Mouse (Mus musculus) hindbrain, embryonic 13.5 days (tissue): Measurements from ENCODE around the gene Ccdc78. TPM values are rescaled to one million over a fixed set of nuclear protein-coding genes. Genes with fewer than 3 reads are reported as not detected.
A peak's percentile ranks its signal among the peaks of the same experiment; 100 is the strongest.
"Not testable (repeated sequence)": the region's sequence is repeated elsewhere in the genome, so short reads cannot be mapped to it uniquely, and the experiment has no call there.

ENCODE experiments used
- ATAC-seq: fragments of 200-750 bp; cut with Nextera tagmentation; 2 replicates; pipeline ENCODE4 v1.8.0; 2017; ENCODE audit warnings: moderate TSS enrichment; ENCODE audit not compliant: low FRiP score
- H3K27ac ChIP-seq: fragments of 300-500 bp; sonication (generic); 2 replicates; pipeline ENCODE4 v1.5.1; 2015; ENCODE audit warnings: inconsistent platforms, mild to moderate bottlenecking, moderate library complexity
- H3K27me3 ChIP-seq: fragments of 300-500 bp; sonication (generic); 2 replicates; pipeline ENCODE4 v1.6.1; 2015; ENCODE audit warnings: mild to moderate bottlenecking, inconsistent platforms
- H3K36me3 ChIP-seq: fragments of 300-500 bp; sonication (generic); 2 replicates; pipeline ENCODE4 v1.6.1; 2015; ENCODE audit warnings: mild to moderate bottlenecking, inconsistent platforms
- H3K4me1 ChIP-seq: fragments of 300-500 bp; sonication (generic); replicated peaks from 2 replicates; pipeline ENCODE4 v1.6.1; 2015; ENCODE audit warnings: inconsistent platforms
- H3K4me2 ChIP-seq: fragments of 300-500 bp; sonication (generic); 2 replicates; pipeline ENCODE4 v1.6.1; 2015; ENCODE audit warnings: inconsistent platforms, mild to moderate bottlenecking, moderate library complexity
- H3K4me3 ChIP-seq: fragments of 300-500 bp; sonication (generic); 2 replicates; pipeline ENCODE4 v1.5.1; 2015; ENCODE audit warnings: mild to moderate bottlenecking, inconsistent platforms
- H3K9ac ChIP-seq: fragments of 300-500 bp; sonication (generic); 2 replicates; pipeline ENCODE4 v1.6.1; 2015; ENCODE audit warnings: mild to moderate bottlenecking, inconsistent platforms
- H3K9me3 ChIP-seq: fragments of 300-500 bp; sonication (generic); 2 replicates; pipeline ENCODE4 v1.6.1; 2016; ENCODE audit warnings: inconsistent platforms
- WGBS: fragments of 180-500 bp; shearing (Covaris S2); methylation state at CpG from one replicate; pipeline ENCODE4 v1.1.7; 2015; 5-methylcytosine and 5-hydroxymethylcytosine counted together
- polyA plus RNA-seq: library from polyadenylated mRNA; unstranded; fragments of >200 nt; fragmentation: Nextera tagmentation; extraction: Ambion mirVana; gene quantifications from 2 replicates; pipeline ENCODE4 v1.2.1, GENCODE M21; 2015

Gene Ccdc78
- 0.16 and 0.36 TPM in 2 replicates for polyA plus RNA-seq

DNA sequence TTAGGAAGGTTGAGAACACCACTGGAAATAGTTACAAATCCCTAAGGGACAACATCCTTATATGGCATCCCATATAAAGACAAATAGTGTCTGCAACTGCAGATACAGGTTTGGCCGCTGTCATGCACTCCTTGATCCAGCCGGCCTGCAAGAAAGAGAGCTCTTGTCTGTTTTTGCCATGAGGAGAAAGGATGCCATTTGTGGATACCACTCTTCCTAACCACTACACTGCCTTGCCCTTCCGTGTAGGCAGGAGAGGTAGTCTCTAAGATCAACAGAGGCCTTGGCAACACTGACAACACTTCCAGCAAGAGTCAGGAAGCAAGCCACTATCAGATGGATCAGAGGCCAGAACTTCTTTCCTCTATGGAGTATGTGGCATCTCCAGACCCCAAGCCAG, at the start of gene Ccdc78:
Gene Ccdc78 (plus strand): TSS at position 301 of the 400 bp plus-strand sequence.
- Histone ChIP-seq H3K4me2 (peak within 1 kb of the TSS; percentile 90), H3K27me3 (no peaks in the 10 kb centered on the region), H3K4me3 (peak within 1 kb of the TSS; percentile 74), H3K27ac (peak within 1 kb of the TSS; percentile 91), H3K36me3 (peaks cover 53% of the 10 kb centered on the region), H3K9me3 (no peaks in the 10 kb centered on the region), H3K4me1 (peaks cover 41% of the 10 kb centered on the region), H3K9ac (peak within 1 kb of the TSS; percentile 88)
- WGBS: 84% methylated on average over 3 of the region's 3 CpGs
- no peak for ATAC-seq

GRCm38 (mm10) chr17:25738861-25739260, 47.5 kb upstream of the Ccdc78 start:
- Histone ChIP-seq H3K4me2 (no peak overlapping the region), H3K36me3 (no peaks in the 10 kb centered on the region), H3K9ac (no peak overlapping the region), H3K9me3 (no peaks in the 10 kb centered on the region), H3K4me3 (no peak overlapping the region), H3K4me1 (no peaks in the 10 kb centered on the region), H3K27me3 (peaks cover 5% of the 10 kb centered on the region; the same call in 1 of the 2 replicates), H3K27ac (no peak overlapping the region)
- WGBS: 85% methylated on average over 7 of the region's 7 CpGs
- ATAC-seq: no peak

DNA sequence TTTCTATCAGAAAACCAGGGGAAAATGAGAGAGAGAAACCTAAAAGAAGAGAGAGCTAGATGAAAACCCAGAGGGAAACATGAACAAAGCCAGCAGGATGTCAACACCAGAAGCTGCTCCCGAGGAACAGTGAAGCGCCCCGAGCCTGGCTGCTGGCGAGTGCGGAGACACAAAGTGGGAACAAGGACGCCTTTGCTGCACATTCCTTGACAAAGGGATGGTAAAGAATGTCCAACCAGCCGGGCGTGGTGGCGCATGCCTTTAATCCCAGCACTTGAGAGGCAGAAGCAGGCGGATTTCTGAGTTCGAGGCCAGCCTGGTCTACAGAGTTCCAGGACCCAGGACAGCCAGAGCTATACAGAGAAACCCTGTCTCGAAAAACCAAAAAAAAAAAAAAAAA, 44.9 kb upstream of the Ccdc78 start:
- WGBS: 79% methylated on average over 12 of the region's 12 CpGs
- not testable (repeated sequence) for H3K9ac ChIP-seq, H3K4me2 ChIP-seq, H3K27ac ChIP-seq, H3K36me3 ChIP-seq, H3K9me3 ChIP-seq, H3K4me3 ChIP-seq, H3K4me1 ChIP-seq, ATAC-seq
- H3K27me3 ChIP-seq: peaks cover 10% of the 10 kb centered on the region; the same call in 1 of the 2 replicates

DNA sequence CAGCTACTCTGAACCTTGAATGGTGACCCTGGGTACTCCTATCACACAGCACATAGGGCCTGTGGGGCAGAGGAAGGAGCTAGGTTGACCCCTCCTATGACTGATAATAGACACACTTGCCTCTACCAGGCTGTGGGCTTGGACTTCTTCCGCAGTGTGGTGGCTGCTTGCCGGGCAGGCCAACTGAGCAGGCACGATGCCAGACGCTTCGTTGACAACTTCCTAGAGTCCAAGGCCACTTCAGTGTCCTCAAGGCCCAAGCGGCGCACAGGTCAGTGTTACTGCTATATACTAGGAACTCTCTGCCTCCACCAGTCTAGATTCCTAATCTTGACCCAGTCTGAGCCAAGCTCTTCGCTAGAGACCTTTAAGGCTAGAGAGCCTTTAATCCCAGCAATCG, 42.5 kb upstream of the Ccdc78 start:
- H3K36me3 ChIP-seq: no peaks in the 10 kb centered on the region
- no peak overlapping the region for H3K4me3 ChIP-seq
- no peak overlapping the region for H3K4me2 ChIP-seq
- H3K27me3 ChIP-seq: peaks cover 7% of the 10 kb centered on the region; the same call in 1 of the 2 replicates
- WGBS: 95% methylated on average over 9 of the region's 9 CpGs
- H3K27ac ChIP-seq: no peak overlapping the region
- no peaks in the 10 kb centered on the region for H3K9me3 ChIP-seq
- no peak for ATAC-seq
- no peaks in the 10 kb centered on the region for H3K4me1 ChIP-seq
- H3K9ac ChIP-seq: no peak overlapping the region

DNA sequence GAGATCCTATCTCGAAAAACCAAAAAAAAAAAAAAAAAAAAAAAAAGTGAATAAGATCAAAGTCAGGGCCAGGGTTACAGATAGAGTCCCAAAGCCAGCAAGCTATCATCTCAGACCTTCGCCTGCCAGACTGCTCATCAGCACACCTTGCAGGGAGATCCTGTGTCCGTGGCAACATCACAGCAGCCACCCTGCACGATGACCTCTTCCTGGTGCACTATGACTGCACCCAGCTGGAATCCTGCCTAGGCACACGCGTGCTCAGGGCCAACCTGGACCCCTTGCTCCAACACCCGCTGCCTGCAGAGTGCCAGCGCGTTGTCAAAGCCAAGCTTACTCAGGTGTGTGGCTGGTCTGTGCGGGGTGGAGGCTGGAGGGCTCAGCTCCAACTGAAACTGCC, 42.1 kb upstream of the Ccdc78 start:
- ATAC-seq: no peak
- Histone ChIP-seq H3K4me2 (no peak overlapping the region), H3K4me1 (no peaks in the 10 kb centered on the region), H3K4me3 (no peak overlapping the region), H3K9me3 (no peaks in the 10 kb centered on the region), H3K9ac (no peak overlapping the region), H3K27ac (no peak overlapping the region), H3K36me3 (no peaks in the 10 kb centered on the region), H3K27me3 (peaks cover 7% of the 10 kb centered on the region; the same call in 1 of the 2 replicates)
- WGBS: 82% methylated on average over 10 of the region's 10 CpGs

DNA sequence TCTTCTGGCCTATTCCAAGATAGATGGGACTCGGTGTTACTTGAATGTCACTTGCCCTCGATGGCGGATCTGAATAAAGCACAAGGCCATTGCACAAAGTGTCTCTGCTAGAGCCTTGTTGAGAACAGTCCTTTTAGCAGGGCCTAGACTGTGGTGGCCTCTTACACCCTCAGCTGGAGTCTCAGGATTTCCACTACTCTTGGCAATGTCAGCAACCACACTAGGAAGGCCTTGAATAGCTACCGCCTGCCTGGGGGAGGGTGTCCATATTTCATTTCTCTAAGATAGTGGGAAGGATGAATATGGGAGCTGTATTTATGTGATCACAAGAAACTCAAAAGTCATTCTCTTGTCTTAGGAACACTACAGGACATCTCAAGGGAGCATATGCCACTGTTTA, 38.1 kb upstream of the Ccdc78 start:
- no peak overlapping the region for H3K9ac ChIP-seq
- 95% methylated on average over 4 of the region's 4 CpGs for WGBS
- H3K4me2 ChIP-seq: no peak overlapping the region
- no peak overlapping the region for H3K27ac ChIP-seq
- H3K4me1 ChIP-seq: peaks cover 7% of the 10 kb centered on the region
- no peaks in the 10 kb centered on the region for H3K9me3 ChIP-seq
- 0 out of 2 replicates have a peak, but pooled peaks cover 8% of the 10 kb centered on the region for H3K27me3 ChIP-seq
- no peak for ATAC-seq
- no peaks in the 10 kb centered on the region for H3K36me3 ChIP-seq
- no peak overlapping the region for H3K4me3 ChIP-seq

GRCm38 (mm10) chr17:25749314-25749713, 37.1 kb upstream of the Ccdc78 start:
- no peak overlapping the region for H3K4me3 ChIP-seq
- peaks cover 7% of the 10 kb centered on the region for H3K4me1 ChIP-seq
- H3K27ac ChIP-seq: no peak overlapping the region
- peaks cover 18% of the 10 kb centered on the region; the same call in 1 of the 2 replicates for H3K27me3 ChIP-seq
- H3K9ac ChIP-seq: no peak overlapping the region
- 82% methylated on average over 6 of the region's 6 CpGs for WGBS
- H3K9me3 ChIP-seq: no peaks in the 10 kb centered on the region
- no peak overlapping the region for H3K4me2 ChIP-seq
- H3K36me3 ChIP-seq: no peaks in the 10 kb centered on the region
- no peak for ATAC-seq

- 65% methylated on average over 5 of the region's 5 CpGs for WGBS
- H3K9ac ChIP-seq: no peak overlapping the region
- H3K9me3 ChIP-seq: no peaks in the 10 kb centered on the region
- no peak overlapping the region for H3K27ac ChIP-seq
- peaks cover 7% of the 10 kb centered on the region for H3K4me1 ChIP-seq
- no peak overlapping the region for H3K4me3 ChIP-seq
- H3K27me3 ChIP-seq: peaks cover 20% of the 10 kb centered on the region; the same call in 1 of the 2 replicates
- H3K4me2 ChIP-seq: no peak overlapping the region
- ATAC-seq: no peak
- H3K36me3 ChIP-seq: no peaks in the 10 kb centered on the region
Observed at GRCm38 (mm10) chr17:25751446-25751845, 34.9 kb upstream of the Ccdc78 start.

DNA sequence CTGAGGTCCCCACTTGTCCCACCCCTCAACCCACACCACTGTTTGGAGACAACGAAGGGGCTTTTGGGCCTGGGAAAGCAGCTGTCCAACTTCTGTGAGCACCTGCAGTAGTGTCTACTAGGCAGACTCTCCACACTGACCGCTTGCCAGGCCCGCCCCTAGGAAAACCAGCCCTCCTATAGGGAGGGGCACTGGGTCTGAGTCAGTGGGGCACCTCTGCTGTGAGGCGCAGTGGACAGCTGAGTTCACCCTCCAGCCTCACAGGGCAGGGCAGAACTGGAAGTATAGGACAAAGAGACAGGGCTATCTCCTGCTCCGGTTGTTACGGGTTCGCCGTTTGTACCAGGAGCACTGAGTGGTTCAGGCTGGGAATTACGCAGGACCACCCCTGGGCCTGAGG, 32.1 kb upstream of the Ccdc78 start, which contains the start of gene Msln:
Gene Msln (minus strand): TSS at position 138 of the 400 bp plus-strand sequence.
- H3K4me1 ChIP-seq: peaks cover 7% of the 10 kb centered on the region
- no peaks in the 10 kb centered on the region for H3K36me3 ChIP-seq
- no peak within 1 kb of the TSS for H3K27ac ChIP-seq
- WGBS: 84% methylated on average over 9 of the region's 9 CpGs
- no peaks in the 10 kb centered on the region for H3K9me3 ChIP-seq
- no peak for ATAC-seq
- H3K27me3 ChIP-seq: peaks cover 39% of the 10 kb centered on the region
- H3K9ac ChIP-seq: no peak within 1 kb of the TSS
- no peak within 1 kb of the TSS for H3K4me3 ChIP-seq
- no peak within 1 kb of the TSS for H3K4me2 ChIP-seq

- H3K27ac ChIP-seq: no peak overlapping the region
- H3K4me2 ChIP-seq: no peak overlapping the region
- WGBS: 82% methylated on average over 4 of the region's 4 CpGs
- H3K4me3 ChIP-seq: no peak overlapping the region
- H3K4me1 ChIP-seq: peaks cover 7% of the 10 kb centered on the region
- no peak overlapping the region for H3K9ac ChIP-seq
- H3K27me3 ChIP-seq: peaks cover 40% of the 10 kb centered on the region
- H3K9me3 ChIP-seq: no peaks in the 10 kb centered on the region
- ATAC-seq: no peak
- no peaks in the 10 kb centered on the region for H3K36me3 ChIP-seq
Observed at GRCm38 (mm10) chr17:25755086-25755485, 31.3 kb upstream of the Ccdc78 start.

GRCm38 (mm10) chr17:25755627-25756377, 30.6 kb upstream of the Ccdc78 start:
- Histone ChIP-seq H3K4me3 (no peak overlapping the region), H3K4me1 (peaks cover 7% of the 10 kb centered on the region), H3K4me2 (no peak overlapping the region), H3K36me3 (no peaks in the 10 kb centered on the region), H3K9ac (no peak overlapping the region), H3K27me3 (peaks cover 40% of the 10 kb centered on the region), H3K27ac (no peak overlapping the region), H3K9me3 (no peaks in the 10 kb centered on the region)
- no peak for ATAC-seq
- WGBS: 60% methylated on average over 4 of the region's 4 CpGs

DNA sequence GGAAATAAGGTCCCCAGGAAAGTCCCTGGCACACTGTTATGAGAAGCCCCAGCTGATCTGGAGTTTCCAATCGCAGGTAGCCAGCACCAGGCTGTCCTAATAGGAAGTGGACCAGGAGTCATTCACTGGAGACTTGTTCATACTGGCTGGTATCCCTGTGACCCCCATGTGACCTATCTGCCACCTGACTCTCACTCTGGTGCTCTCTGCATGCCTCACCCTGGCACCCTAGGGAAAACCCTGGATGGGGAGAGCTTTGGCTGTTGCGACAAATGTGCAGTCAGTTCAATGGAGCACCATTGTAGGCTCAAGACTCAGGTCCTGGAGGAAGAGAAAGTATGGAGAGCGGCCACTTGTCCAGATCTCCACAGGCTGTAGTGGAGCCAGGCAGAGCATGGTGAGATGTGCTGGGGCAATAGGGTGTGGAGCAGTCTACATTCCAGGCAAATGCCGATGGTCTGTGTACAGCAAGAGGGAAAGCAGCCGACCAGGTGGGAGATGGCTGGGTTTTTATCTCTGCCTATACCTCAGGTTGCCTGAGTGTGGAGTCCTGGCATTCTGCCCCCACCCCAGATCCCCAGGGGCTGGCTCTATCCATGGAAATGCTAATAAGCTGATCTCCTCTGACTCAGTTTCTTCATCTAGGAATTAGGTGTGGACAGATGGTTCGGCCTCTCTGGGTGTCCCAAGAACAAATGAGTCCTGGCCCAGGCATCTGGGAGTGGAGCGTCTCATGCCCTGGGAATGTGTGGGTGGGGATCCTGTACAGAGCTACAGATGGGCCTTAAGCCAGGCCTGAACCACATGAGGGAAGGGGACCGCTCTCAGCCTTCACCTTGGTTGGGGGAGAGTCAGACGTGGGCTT, 29.8 kb upstream of the Ccdc78 start:
- no peak for ATAC-seq
- no peak overlapping the region for H3K4me2 ChIP-seq
- no peaks in the 10 kb centered on the region for H3K36me3 ChIP-seq
- peaks cover 41% of the 10 kb centered on the region for H3K27me3 ChIP-seq
- no peak overlapping the region for H3K4me3 ChIP-seq
- H3K4me1 ChIP-seq: peaks cover 3% of the 10 kb centered on the region
- no peaks in the 10 kb centered on the region for H3K9me3 ChIP-seq
- 83% methylated on average over 9 of the region's 9 CpGs for WGBS
- no peak overlapping the region for H3K9ac ChIP-seq
- no peak overlapping the region for H3K27ac ChIP-seq
